Mouse (Mus musculus): ENCODE data around the gene P2rx4. TPM values are rescaled to one million over a fixed set of nuclear protein-coding genes. Genes with fewer than 3 reads are reported as not detected.
"Not testable (repeated sequence)": the region's sequence is repeated elsewhere in the genome, so short reads cannot be mapped to it uniquely, and the experiment has no call there.

Gene P2rx4
- polyA plus RNA-seq (2012; rRNA removed) = 58.3 and 59.2 TPM in 2 replicates

- 1% methylated on average over 65 of the region's 66 CpGs for WGBS
- peak within 1 kb of the TSS; percentile 95 for H3K27ac ChIP-seq (ENCODE audit: insufficient read depth, low read length)
- H3K27me3 ChIP-seq (ENCODE audit: control insufficient read depth, insufficient read depth, low read length) = no peaks in the 10 kb centered on the region
- peak within 1 kb of the TSS; percentile 76 for H3K4me3 ChIP-seq (ENCODE audit: extremely low read depth, insufficient read depth, insufficient read length)
- TF ChIP-seq CTCF (IDR thresholded peaks at IDR 0.05; ENCODE audit: extremely low read depth, insufficient read depth, insufficient read length, insufficient replicate concordance) (no peak), POLR2A (IDR thresholded peaks at IDR 0.05; ENCODE audit: low read depth, low read length) (peak; percentile 78)
- no peaks in the 10 kb centered on the region; the same call in 1 of the 2 replicates for H3K4me1 ChIP-seq (ENCODE audit: control insufficient read depth, insufficient read depth, insufficient read length)
- DNase-seq (ENCODE audit: low read depth in 1 of 2, low spot score in 2 of 2) = peak; percentile 75 to 87
- no peaks in the 10 kb centered on the region for H3K36me3 ChIP-seq (ENCODE audit: control insufficient read depth, insufficient read depth, low read length)
Observed at GRCm38 (mm10) chr5:122707276-122708181, at the start of gene P2rx4. Gene P2rx4, plus strand, starts transcription at chr5:122707544.

DNA sequence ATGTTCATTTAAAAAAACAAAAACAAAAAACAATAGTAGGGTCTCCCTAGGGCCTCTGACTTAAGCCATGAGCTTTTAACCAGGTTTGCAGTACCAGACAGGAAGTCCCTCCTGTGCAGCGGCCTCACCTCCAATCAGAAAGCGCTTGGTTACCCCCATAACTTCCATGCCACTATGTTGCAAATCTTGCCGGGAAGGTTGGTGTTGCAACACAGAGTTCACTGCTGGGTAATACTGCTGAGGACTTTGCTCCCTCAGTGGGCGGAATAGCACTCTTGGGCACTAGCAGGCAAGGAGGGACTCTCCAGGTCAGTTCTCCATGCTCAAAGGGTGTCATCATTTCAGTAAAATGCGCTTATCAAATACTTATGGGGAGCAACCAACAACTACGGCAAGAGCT lies 44.8 kb upstream of the P2rx4 start:
- WGBS = 91% methylated on average over 6 of the region's 6 CpGs
- TF ChIP-seq CTCF (IDR thresholded peaks at IDR 0.05; ENCODE audit: extremely low read depth, insufficient read depth, insufficient read length, insufficient replicate concordance) (no peak), POLR2A (IDR thresholded peaks at IDR 0.05; ENCODE audit: low read depth, low read length) (no peak)
- no peak overlapping the region for H3K27ac ChIP-seq (ENCODE audit: insufficient read depth, low read length)
- H3K36me3 ChIP-seq (ENCODE audit: control insufficient read depth, insufficient read depth, low read length) = 0 out of 2 replicates have a peak, but pooled peaks cover 3% of the 10 kb centered on the region
- no peaks in the 10 kb centered on the region for H3K4me1 ChIP-seq (ENCODE audit: control insufficient read depth, insufficient read depth, insufficient read length)
- no peak overlapping the region for H3K4me3 ChIP-seq (ENCODE audit: extremely low read depth, insufficient read depth, insufficient read length)
- no peaks in the 10 kb centered on the region for H3K27me3 ChIP-seq (ENCODE audit: control insufficient read depth, insufficient read depth, low read length)
- no peak for DNase-seq (ENCODE audit: low read depth in 1 of 2, low spot score in 2 of 2)

DNA sequence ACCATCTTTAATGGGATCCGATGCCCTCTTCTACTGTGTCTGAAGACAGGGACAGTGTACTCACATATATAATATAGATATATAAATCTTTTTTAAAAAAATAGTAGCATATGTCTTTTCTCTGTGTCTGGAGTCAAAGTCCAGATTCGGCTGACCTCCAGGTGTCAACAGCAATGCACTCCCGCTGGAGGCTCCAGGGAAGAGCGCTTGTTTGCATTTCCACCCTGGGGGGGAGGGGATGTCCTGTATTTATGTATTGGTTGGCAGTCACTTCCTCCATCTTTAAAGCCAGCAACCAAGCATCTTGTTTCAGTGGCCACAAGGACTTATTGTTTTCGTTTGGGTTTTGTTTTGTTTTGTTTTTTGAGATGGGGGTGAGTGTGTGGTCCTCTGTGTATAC lies 42.3 kb upstream of the P2rx4 start:
- Histone ChIP-seq H3K27me3 (ENCODE audit: control insufficient read depth, insufficient read depth, low read length) (no peaks in the 10 kb centered on the region), H3K4me3 (ENCODE audit: extremely low read depth, insufficient read depth, insufficient read length) (no peak overlapping the region), H3K36me3 (ENCODE audit: control insufficient read depth, insufficient read depth, low read length) (0 out of 2 replicates have a peak, but pooled peaks cover 3% of the 10 kb centered on the region), H3K27ac (ENCODE audit: insufficient read depth, low read length) (no peak overlapping the region), H3K4me1 (ENCODE audit: control insufficient read depth, insufficient read depth, insufficient read length) (peaks cover 10% of the 10 kb centered on the region; the same call in 1 of the 2 replicates)
- 88% methylated on average over 5 of the region's 5 CpGs for WGBS
- DNase-seq (ENCODE audit: low read depth in 1 of 2, low spot score in 2 of 2) = no peak
- no peak for TF ChIP-seq POLR2A (IDR thresholded peaks at IDR 0.05; ENCODE audit: low read depth, low read length)
- no peak for TF ChIP-seq CTCF (IDR thresholded peaks at IDR 0.05; ENCODE audit: extremely low read depth, insufficient read depth, insufficient read length, insufficient replicate concordance)

DNA sequence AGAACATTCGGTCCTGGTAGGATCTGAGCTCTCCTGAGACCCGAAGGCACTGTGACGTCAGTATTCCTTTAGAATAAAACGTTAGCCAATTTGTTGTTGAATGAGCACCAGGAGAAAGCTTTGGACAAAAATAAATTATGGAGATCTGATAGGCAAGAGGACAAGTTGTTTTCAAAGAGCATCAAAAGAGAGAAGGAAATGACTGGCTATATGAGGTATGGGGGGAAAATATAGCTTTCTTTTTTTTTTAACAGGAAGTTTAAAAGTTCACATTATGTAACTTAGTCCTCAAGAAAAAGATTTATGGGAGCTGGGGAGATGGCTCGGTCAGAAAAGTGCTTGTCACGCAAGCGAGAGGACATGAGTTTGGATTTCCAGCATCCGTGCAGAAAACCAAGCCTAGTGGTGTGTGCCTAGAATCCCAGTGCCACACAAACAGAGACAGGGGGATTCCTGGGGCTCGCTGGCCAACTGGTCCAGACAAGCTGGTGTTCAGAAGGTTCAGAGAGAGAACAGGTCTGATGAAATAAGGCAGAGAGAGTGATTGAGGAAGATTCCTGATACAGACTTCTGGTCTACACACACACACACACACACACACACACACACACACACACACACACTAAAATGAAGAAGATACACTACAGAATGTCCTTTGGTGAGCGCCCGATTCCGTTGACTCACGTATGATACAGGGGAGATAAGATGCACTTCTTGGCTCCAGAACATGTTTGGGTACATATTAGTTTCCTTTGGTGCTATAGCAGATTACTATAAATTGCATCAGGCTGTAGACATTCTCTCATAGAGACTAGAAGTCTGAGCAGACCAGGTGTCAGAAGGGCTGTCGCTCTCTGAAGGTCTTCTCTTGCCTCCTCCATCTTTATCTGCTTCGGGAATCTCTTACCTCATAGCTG lies 38.1 kb upstream of the P2rx4 start:
- 40% methylated on average over 15 of the region's 15 CpGs for WGBS
- TF ChIP-seq CTCF (IDR thresholded peaks at IDR 0.05; ENCODE audit: extremely low read depth, insufficient read depth, insufficient read length, insufficient replicate concordance) (no peak), POLR2A (IDR thresholded peaks at IDR 0.05; ENCODE audit: low read depth, low read length) (no peak)
- DNase-seq (ENCODE audit: low read depth in 1 of 2, low spot score in 2 of 2) = no peak
- Histone ChIP-seq H3K4me3 (ENCODE audit: extremely low read depth, insufficient read depth, insufficient read length) (no peak overlapping the region), H3K36me3 (ENCODE audit: control insufficient read depth, insufficient read depth, low read length) (peaks cover 5% of the 10 kb centered on the region; the same call in 1 of the 2 replicates), H3K27me3 (ENCODE audit: control insufficient read depth, insufficient read depth, low read length) (no peaks in the 10 kb centered on the region), H3K4me1 (ENCODE audit: control insufficient read depth, insufficient read depth, insufficient read length) (peaks cover 10% of the 10 kb centered on the region; the same call in 1 of the 2 replicates), H3K27ac (ENCODE audit: insufficient read depth, low read length) (no peak overlapping the region)

GRCm38 (mm10) chr5:122671641-122672040 lies 35.7 kb upstream of the P2rx4 start:
- not testable (repeated sequence) for H3K4me3 ChIP-seq (ENCODE audit: extremely low read depth, insufficient read depth, insufficient read length); H3K36me3 ChIP-seq (ENCODE audit: control insufficient read depth, insufficient read depth, low read length); H3K27me3 ChIP-seq (ENCODE audit: control insufficient read depth, insufficient read depth, low read length); H3K27ac ChIP-seq (ENCODE audit: insufficient read depth, low read length); H3K4me1 ChIP-seq (ENCODE audit: control insufficient read depth, insufficient read depth, insufficient read length)
- DNase-seq (ENCODE audit: low read depth in 1 of 2, low spot score in 2 of 2) = peak in 1 of 2 experiments; percentile 45
- WGBS = 76% methylated on average over 7 of the region's 7 CpGs

GRCm38 (mm10) chr5:122672298-122672697 lies 35.0 kb upstream of the P2rx4 start:
- H3K27ac ChIP-seq (ENCODE audit: insufficient read depth, low read length) = no peak overlapping the region
- 95% methylated on average over 5 of the region's 5 CpGs for WGBS
- peaks cover 10% of the 10 kb centered on the region; the same call in 1 of the 2 replicates for H3K4me1 ChIP-seq (ENCODE audit: control insufficient read depth, insufficient read depth, insufficient read length)
- TF ChIP-seq POLR2A (IDR thresholded peaks at IDR 0.05; ENCODE audit: low read depth, low read length) (no peak), CTCF (IDR thresholded peaks at IDR 0.05; ENCODE audit: extremely low read depth, insufficient read depth, insufficient read length, insufficient replicate concordance) (no peak)
- H3K4me3 ChIP-seq (ENCODE audit: extremely low read depth, insufficient read depth, insufficient read length) = no peak overlapping the region
- no peak for DNase-seq (ENCODE audit: low read depth in 1 of 2, low spot score in 2 of 2)
- peaks cover 2% of the 10 kb centered on the region; the same call in 1 of the 2 replicates for H3K36me3 ChIP-seq (ENCODE audit: control insufficient read depth, insufficient read depth, low read length)
- H3K27me3 ChIP-seq (ENCODE audit: control insufficient read depth, insufficient read depth, low read length) = no peaks in the 10 kb centered on the region
